Mouse (Mus musculus) kidney, postnatal 0 days (tissue): ENCODE results near the gene Lsm2. TPM values are rescaled to one million over a fixed set of nuclear protein-coding genes. Genes with fewer than 3 reads are reported as not detected.
"Not testable (repeated sequence)": the region's sequence is repeated elsewhere in the genome, so short reads cannot be mapped to it uniquely, and the experiment has no call there.

Source experiments
- ATAC-seq: fragments of 200-750 bp; cut with Nextera tagmentation; replicated peaks from 2 replicates; pipeline ENCODE4 v1.8.0; 2017; ENCODE audit warnings: low read depth, moderate number of reproducible peaks, moderate TSS enrichment, moderate library complexity; ENCODE audit not compliant: low FRiP score
- DNase-seq: peaks from one replicate; pipeline ENCODE4 v3.0.0-alpha.2; 2016; ENCODE audit warnings: low spot score
- H3K27ac ChIP-seq: fragments of 300-500 bp; sonication (generic); 2 replicates; pipeline ENCODE4 v1.5.1; 2014; ENCODE audit warnings: mild to moderate bottlenecking
- H3K27me3 ChIP-seq: fragments of 300-500 bp; sonication (generic); 2 replicates; pipeline ENCODE4 v1.6.1; 2014; ENCODE audit warnings: low read length, mixed read lengths; ENCODE audit not compliant: insufficient read depth
- H3K36me3 ChIP-seq: fragments of 300-500 bp; sonication (generic); 2 replicates; pipeline ENCODE4 v1.6.1; 2014; ENCODE audit warnings: low read length, mixed read lengths; ENCODE audit not compliant: insufficient read depth
- H3K4me1 ChIP-seq: fragments of 300-500 bp; sonication (generic); replicated peaks from 2 replicates; pipeline ENCODE4 v1.6.1; 2014; ENCODE audit warnings: antibody characterized with exemption, low read length, mixed read lengths; ENCODE audit not compliant: insufficient read depth
- H3K4me2 ChIP-seq: fragments of 300-500 bp; sonication (generic); 2 replicates; pipeline ENCODE4 v1.6.1; 2014; ENCODE audit warnings: mild to moderate bottlenecking, low read length, moderate library complexity, mixed read lengths
- H3K4me3 ChIP-seq: fragments of 300-500 bp; sonication (generic); replicated peaks from 2 replicates; pipeline ENCODE4 v1.5.1; 2014; ENCODE audit warnings: low read depth, low read length
- H3K9ac ChIP-seq: fragments of 300-500 bp; sonication (generic); 2 replicates; pipeline ENCODE4 v1.6.1; 2014; ENCODE audit warnings: low read depth, low read length
- H3K9me3 ChIP-seq: fragments of 300-500 bp; sonication (generic); replicated peaks from 2 replicates; pipeline ENCODE4 v1.6.1; 2016; ENCODE audit warnings: low read length, inconsistent platforms, mixed read lengths
- CTCF ChIP-seq: IDR thresholded peaks from 2 replicates; pipeline ENCODE4 v1.5.1; 2016; ENCODE audit warnings: antibody characterized with exemption, low read depth, mild to moderate bottlenecking, moderate library complexity
- WGBS: fragments of 180-500 bp; shearing (Covaris S2); extraction: QIAGEN DNeasy Blood & Tissue Kit; methylation state at CpG from one replicate; pipeline ENCODE4 v1.1.7; 2014; 5-methylcytosine and 5-hydroxymethylcytosine counted together
- polyA plus RNA-seq: library from polyadenylated mRNA; unstranded; fragments of >200 nt; fragmentation: Nextera tagmentation; extraction: Ambion mirVana; gene quantifications from 2 replicates; pipeline ENCODE4 v1.2.1, GENCODE M21; 2015

Lsm2 gene
- polyA plus RNA-seq, 1 experiment from 2014 or later: 133 TPM

DNA sequence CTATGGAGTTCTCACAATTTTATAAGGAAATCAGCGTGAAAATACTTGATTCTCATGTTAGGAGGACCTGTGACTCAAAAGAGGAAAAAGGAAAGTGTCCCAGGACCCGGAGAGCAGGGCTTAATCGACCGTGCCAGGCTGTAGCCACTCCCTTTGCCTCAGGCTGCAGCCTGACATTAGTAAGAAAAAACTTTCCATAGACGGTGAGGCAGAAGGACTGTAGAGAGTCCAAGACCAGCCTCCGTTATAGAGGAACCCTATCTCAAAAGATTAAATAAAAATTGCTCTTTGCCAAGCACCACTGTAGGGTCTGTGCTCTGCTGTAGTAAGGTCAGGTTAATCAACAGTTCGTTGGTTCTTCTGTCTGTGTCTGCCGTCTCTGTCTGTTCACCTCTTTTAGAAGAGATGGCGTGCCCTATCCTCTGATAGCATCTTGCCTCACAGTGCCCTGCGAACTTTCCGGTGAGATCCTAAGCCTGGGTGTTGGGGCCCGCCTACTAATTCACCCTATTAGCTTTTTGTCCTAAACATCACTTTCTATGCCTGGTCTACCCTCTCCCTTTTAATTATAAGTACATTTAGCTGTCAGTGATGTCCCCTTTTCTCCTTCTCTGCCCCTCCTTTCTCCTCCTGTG, 21.7 kb upstream of the Lsm2 start:
- peak; percentile 84 for DNase-seq
- peak; percentile 23; the same call in 1 of the 2 replicates for ATAC-seq
- 5% methylated on average over 12 of the region's 12 CpGs for WGBS
- H3K9ac ChIP-seq: peak overlapping the region; percentile 43; the same call in 1 of the 2 replicates
- H3K4me1 ChIP-seq: peaks cover 6% of the 10 kb centered on the region; the same call in 1 of the 2 replicates
- no peaks in the 10 kb centered on the region for H3K9me3 ChIP-seq
- no peak for TF ChIP-seq CTCF
- no peaks in the 10 kb centered on the region for H3K27me3 ChIP-seq
- peak overlapping the region; percentile 96 for H3K27ac ChIP-seq
- H3K4me2 ChIP-seq: peak overlapping the region; percentile 62
- H3K4me3 ChIP-seq: peak overlapping the region; percentile 39
- H3K36me3 ChIP-seq: no peaks in the 10 kb centered on the region

DNA sequence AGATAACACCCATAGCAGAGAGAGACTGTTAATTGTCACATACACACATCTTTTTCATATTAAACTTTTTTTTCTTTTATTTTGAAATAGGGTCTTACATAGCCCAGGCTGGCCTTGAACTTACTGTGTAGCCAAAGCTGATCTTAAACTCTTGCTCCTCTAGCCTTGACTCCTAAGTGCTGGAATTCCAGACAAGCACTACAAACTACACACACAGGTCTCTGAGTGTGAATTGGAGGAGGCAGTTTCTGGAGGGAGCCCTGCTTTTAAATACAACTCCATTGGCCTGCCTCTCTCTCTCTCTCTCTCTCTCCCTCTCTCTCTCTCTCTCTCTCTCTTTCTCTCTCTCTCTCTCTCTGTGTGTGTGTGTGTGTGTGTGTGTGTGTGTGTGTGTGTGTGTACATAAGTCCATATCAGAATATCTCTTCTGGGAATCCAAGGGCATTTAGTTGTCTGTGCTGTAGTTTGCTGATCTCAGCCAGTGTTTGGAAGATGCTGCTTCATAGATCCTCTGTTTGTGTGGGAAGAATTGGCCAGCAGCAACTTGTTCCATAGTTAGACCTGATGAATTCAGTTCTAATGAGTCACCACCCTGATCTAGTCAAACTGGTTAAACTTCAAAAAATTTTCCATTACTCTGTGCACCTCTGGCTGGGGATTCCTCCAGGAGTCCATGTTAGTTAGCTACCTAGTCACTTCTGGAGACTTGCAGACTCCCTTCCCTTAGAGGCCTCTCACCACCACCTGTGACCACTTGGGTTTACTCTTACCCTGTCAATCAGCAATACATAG, 20.8 kb upstream of the Lsm2 start:
- no peak for TF ChIP-seq CTCF
- no peaks in the 10 kb centered on the region for H3K9me3 ChIP-seq
- no peak overlapping the region for H3K4me2 ChIP-seq
- H3K9ac ChIP-seq: no peak overlapping the region
- DNase-seq (no peak), ATAC-seq (no peak)
- peak overlapping the region; percentile 96 for H3K27ac ChIP-seq
- H3K4me3 ChIP-seq: no peak overlapping the region
- peaks cover 6% of the 10 kb centered on the region; the same call in 1 of the 2 replicates for H3K4me1 ChIP-seq
- no peaks in the 10 kb centered on the region for H3K36me3 ChIP-seq
- no peaks in the 10 kb centered on the region for H3K27me3 ChIP-seq

DNA sequence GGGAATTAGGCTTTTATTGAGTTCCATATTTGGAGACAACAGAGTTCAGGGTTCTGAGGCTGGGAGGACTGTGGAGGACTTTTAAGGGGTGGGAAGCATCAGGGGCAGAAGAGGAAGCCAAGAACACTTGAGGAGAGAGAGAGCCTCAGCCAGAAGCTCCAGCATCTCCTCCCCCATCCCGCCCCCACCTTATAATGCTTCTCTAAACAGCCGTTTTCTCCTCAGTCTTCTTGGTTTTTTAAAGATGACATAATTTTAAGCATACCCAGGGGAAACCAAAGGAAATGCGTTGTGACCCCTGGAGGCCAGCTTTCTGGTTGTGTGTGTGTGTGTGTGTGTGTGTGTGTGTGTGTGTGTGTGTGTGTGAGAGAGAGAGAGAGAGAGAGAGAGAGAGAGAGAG, 19.5 kb upstream of the Lsm2 start:
- Histone ChIP-seq H3K27ac (peak overlapping the region; percentile 63), H3K9ac (no peak overlapping the region)
- WGBS: 23% methylated on average over 3 of the region's 3 CpGs

DNA sequence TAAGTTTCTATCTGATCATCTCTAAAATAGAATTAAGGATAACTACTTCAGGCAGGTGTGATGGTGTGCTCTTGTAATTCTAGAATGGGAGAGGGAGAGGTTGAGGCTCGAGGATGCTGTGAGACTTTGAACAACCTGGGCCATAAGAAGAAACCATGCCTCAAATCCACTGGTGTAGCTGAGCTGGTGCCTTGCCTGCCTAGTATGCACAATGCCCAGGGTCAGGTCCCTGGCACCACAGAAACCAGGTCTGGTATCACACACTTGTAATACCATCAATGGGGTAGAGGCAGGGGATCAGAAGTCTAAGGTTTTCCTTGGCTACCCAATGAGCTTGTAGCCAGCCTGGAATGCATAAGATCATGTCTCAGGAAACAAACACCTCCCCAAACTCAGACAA, 18.8 kb upstream of the Lsm2 start:
- H3K27ac ChIP-seq: no peak overlapping the region
- no peaks in the 10 kb centered on the region for H3K9me3 ChIP-seq
- H3K4me1 ChIP-seq: peaks cover 6% of the 10 kb centered on the region; the same call in 1 of the 2 replicates
- TF ChIP-seq CTCF: no peak
- no peak overlapping the region for H3K4me3 ChIP-seq
- no peak overlapping the region for H3K9ac ChIP-seq
- DNase-seq (no peak), ATAC-seq (no peak)
- H3K4me2 ChIP-seq: no peak overlapping the region
- 46% methylated on average over 1 of the region's 1 CpGs for WGBS
- H3K36me3 ChIP-seq: no peaks in the 10 kb centered on the region
- H3K27me3 ChIP-seq: no peaks in the 10 kb centered on the region

More for the DNA sequence above, 19.5 kb upstream of the Lsm2 start:
- TF ChIP-seq CTCF: no peak
- H3K36me3 ChIP-seq: no peaks in the 10 kb centered on the region
- H3K4me2 ChIP-seq: no peak overlapping the region
- DNase-seq (peak; percentile 79), ATAC-seq (no peak)
- peaks cover 6% of the 10 kb centered on the region; the same call in 1 of the 2 replicates for H3K4me1 ChIP-seq
- no peaks in the 10 kb centered on the region for H3K27me3 ChIP-seq
- no peak overlapping the region for H3K4me3 ChIP-seq
- no peaks in the 10 kb centered on the region for H3K9me3 ChIP-seq

DNA sequence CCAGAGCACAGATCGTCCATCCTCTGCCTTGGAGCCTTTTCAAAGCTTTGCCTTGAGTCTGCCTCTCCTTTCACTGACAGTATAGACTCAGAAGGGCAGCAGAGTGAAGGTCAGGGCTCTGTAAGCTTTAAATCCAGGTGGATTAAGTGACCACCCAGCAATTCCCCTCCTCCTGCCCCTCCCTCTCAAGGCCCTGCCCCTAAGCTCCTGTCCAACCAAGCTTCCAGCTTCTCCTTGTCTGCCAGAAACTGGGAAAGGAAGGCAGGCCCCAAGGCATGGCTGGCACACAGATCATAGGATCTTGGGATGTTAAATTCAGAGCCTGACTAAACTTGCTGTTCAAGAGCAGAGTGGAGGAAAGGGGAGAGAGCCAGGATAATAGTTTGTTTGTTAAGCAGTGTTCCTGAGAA, 17.0 kb upstream of the Lsm2 start:
- no peak overlapping the region for H3K4me3 ChIP-seq
- no peak for ATAC-seq
- peak overlapping the region; percentile 84 for H3K27ac ChIP-seq
- H3K36me3 ChIP-seq: no peaks in the 10 kb centered on the region
- WGBS: 15% methylated on average over 1 of the region's 1 CpGs
- no peaks in the 10 kb centered on the region for H3K9me3 ChIP-seq
- no peak for TF ChIP-seq CTCF
- DNase-seq: no peak
- H3K9ac ChIP-seq: no peak overlapping the region
- no peak overlapping the region for H3K4me2 ChIP-seq
- H3K27me3 ChIP-seq: no peaks in the 10 kb centered on the region
- H3K4me1 ChIP-seq: peaks cover 6% of the 10 kb centered on the region; the same call in 1 of the 2 replicates

DNA sequence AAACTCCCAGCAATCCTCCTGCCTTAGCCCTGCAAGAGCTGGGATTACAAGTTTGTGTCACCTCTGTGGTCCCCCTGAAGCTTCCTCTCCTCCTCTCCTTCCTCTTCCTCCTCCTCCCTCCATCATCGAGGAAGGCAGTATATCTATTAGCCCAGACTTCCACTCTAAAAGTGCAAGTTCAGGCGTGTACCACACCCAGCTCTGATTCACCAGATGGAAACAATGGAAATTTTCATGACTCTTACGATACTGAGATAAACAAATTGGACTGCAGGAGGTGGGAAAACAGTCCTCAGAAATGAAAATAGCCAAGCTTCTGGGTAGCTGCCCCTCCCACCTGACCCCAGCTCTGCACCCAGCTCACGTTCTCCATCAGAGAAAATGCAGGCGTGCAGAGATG, 16.0 kb upstream of the Lsm2 start:
- no peak overlapping the region for H3K4me3 ChIP-seq
- peaks cover 3% of the 10 kb centered on the region; the same call in 1 of the 2 replicates for H3K4me1 ChIP-seq
- H3K27me3 ChIP-seq: no peaks in the 10 kb centered on the region
- ATAC-seq: no peak
- H3K36me3 ChIP-seq: no peaks in the 10 kb centered on the region
- peak overlapping the region; percentile 84; the same call in 1 of the 2 replicates for H3K27ac ChIP-seq
- no peak overlapping the region for H3K9ac ChIP-seq
- no peak for TF ChIP-seq CTCF
- 70% methylated on average over 5 of the region's 5 CpGs for WGBS
- no peak for DNase-seq
- no peak overlapping the region for H3K4me2 ChIP-seq
- H3K9me3 ChIP-seq: no peaks in the 10 kb centered on the region

DNA sequence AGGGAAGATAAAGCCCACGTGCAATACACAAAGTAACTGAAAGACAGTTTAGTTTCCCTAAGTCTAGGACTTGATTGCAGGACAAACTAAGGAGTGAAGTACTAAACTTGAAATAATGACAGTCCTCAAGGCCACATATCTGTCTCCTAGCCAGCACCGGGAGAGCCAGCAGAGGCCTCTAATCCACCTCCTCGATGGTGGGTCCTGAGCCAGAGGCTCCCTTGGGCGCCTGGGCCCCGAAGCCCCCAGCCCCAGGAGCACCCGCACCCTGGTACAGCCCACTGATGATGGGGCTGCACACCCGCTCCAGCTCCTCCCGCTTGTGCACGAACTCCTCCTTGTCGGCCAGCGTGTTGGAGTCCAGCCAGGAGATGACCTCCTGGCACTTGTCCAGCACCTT, 11.8 kb upstream of the Lsm2 start, which contains the start of gene Gm20481:
Gene Gm20481 (plus strand): TSS at position 91 of the 400 bp plus-strand sequence.
- not testable (repeated sequence) for H3K4me2 ChIP-seq, DNase-seq, H3K9me3 ChIP-seq, ATAC-seq, H3K9ac ChIP-seq, H3K4me1 ChIP-seq, H3K27me3 ChIP-seq, H3K4me3 ChIP-seq, H3K27ac ChIP-seq, H3K36me3 ChIP-seq
- 77% methylated on average over 6 of the region's 11 CpGs for WGBS

DNA sequence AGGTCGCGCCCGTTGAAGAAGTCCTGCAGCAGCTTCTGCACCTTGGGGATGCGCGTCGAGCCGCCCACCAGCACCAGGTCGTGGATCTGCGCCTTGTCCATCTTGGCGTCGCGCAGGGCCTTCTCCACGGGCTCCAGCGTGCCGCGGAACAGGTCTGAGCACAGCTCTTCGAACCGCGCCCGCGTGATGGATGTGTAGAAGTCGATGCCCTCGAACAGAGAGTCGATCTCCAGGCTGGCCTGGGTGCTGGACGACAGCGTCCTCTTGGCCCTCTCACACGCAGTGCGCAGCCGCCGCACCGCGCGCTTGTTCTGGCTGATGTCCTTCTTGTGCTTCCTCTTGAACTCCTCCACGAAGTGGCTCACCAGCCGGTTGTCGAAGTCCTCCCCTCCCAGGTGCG, 10.8 kb upstream of the Lsm2 start:
- not testable (repeated sequence) for H3K9ac ChIP-seq, ATAC-seq, H3K4me1 ChIP-seq, H3K27me3 ChIP-seq, H3K9me3 ChIP-seq, H3K36me3 ChIP-seq, H3K4me2 ChIP-seq, H3K4me3 ChIP-seq, H3K27ac ChIP-seq, DNase-seq
- 46% methylated on average over 15 of the region's 37 CpGs for WGBS

DNA sequence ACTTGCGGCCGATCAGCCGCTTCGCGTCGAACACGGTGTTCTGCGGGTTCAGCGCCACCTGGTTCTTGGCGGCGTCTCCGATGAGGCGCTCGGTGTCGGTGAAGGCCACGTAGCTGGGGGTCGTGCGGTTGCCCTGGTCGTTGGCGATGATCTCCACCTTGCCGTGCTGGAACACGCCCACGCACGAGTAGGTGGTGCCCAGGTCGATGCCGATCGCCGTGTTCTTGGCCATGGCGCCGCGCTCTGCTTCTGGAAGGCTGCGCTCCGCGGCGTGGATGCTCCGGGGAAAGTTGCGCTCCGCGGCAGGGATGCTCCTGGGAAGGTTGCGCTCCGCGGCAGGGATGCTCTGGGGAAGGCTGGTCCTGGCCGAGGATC, 10.0 kb upstream of the Lsm2 start:
- H3K9me3 ChIP-seq, H3K9ac ChIP-seq, DNase-seq, H3K36me3 ChIP-seq, H3K27ac ChIP-seq, H3K4me1 ChIP-seq, H3K27me3 ChIP-seq: not testable (repeated sequence)
- peak overlapping the region; percentile 17; the same call in 1 of the 2 replicates for H3K4me3 ChIP-seq
- H3K4me2 ChIP-seq: peak overlapping the region; percentile 45
- ATAC-seq: peak; percentile 26
- 1% methylated on average over 15 of the region's 43 CpGs for WGBS
